Mouse (Mus musculus): ENCODE results near the gene Atp6v1e2. TPM values are rescaled to one million over a fixed set of nuclear protein-coding genes. Genes with fewer than 3 reads are reported as not detected.

Gene Atp6v1e2
- polyA plus RNA-seq, 1 experiment from 2014 or later: not detected

Other genes with a start within 250 kb of the Atp6v1e2 start
- gene Epas1, start 194.2 kb downstream of the Atp6v1e2 start, polyA plus RNA-seq (2016; fragmentation: Nextera tagmentation; extraction: Ambion mirVana): 2.4 and 2.9 TPM in 2 replicates
- not detected in 2 replicates for gene Tmem247, start 30.5 kb downstream of the Atp6v1e2 start, polyA plus RNA-seq (2016; fragmentation: Nextera tagmentation; extraction: Ambion mirVana)
- gene Rhoq, start 15.2 kb upstream of the Atp6v1e2 start, polyA plus RNA-seq (2016; fragmentation: Nextera tagmentation; extraction: Ambion mirVana): 8.4 and 9.7 TPM in 2 replicates
- gene Pigf, start 77.5 kb upstream of the Atp6v1e2 start, polyA plus RNA-seq (2016; fragmentation: Nextera tagmentation; extraction: Ambion mirVana): 43.4 and 50.4 TPM in 2 replicates
- gene Cript, start 77.7 kb upstream of the Atp6v1e2 start, polyA plus RNA-seq (2016; fragmentation: Nextera tagmentation; extraction: Ambion mirVana): 160 and 195 TPM in 2 replicates
- gene Socs5, start 159.8 kb upstream of the Atp6v1e2 start, polyA plus RNA-seq (2016; fragmentation: Nextera tagmentation; extraction: Ambion mirVana): 7.5 and 8.8 TPM in 2 replicates

Measured in hindbrain, embryonic 10.5 days (tissue).